Mouse (Mus musculus): ENCODE data around the gene Atp1b4. TPM values are rescaled to one million over a fixed set of nuclear protein-coding genes. Genes with fewer than 3 reads are reported as not detected.

Gene Atp1b4
- polyA plus RNA-seq, 1 experiment from 2014 or later = 10.3 TPM

Other genes starting within 250 kb of the Atp1b4 start
- gene Rhox10, start 249.7 kb upstream of the Atp1b4 start, polyA plus RNA-seq (2015; fragmentation: Nextera tagmentation; extraction: Ambion mirVana) = not detected in 2 replicates
- not detected in 2 replicates for gene Rhox11, start 231.0 kb upstream of the Atp1b4 start, polyA plus RNA-seq (2015; fragmentation: Nextera tagmentation; extraction: Ambion mirVana)
- not detected in 2 replicates for gene Rhox12, start 205.3 kb upstream of the Atp1b4 start, polyA plus RNA-seq (2015; fragmentation: Nextera tagmentation; extraction: Ambion mirVana)
- not detected in 2 replicates for gene Rhox13, start 195.0 kb upstream of the Atp1b4 start, polyA plus RNA-seq (2015; fragmentation: Nextera tagmentation; extraction: Ambion mirVana)
- gene Zbtb33, start 126.4 kb upstream of the Atp1b4 start, polyA plus RNA-seq (2015; fragmentation: Nextera tagmentation; extraction: Ambion mirVana) = 2.9 and 4.1 TPM in 2 replicates
- gene Tmem255a, start 63.7 kb upstream of the Atp1b4 start, polyA plus RNA-seq (2015; fragmentation: Nextera tagmentation; extraction: Ambion mirVana) = 33.7 and 35.2 TPM in 2 replicates
- gene Lamp2, start 140.3 kb downstream of the Atp1b4 start, polyA plus RNA-seq (2015; fragmentation: Nextera tagmentation; extraction: Ambion mirVana) = 153 TPM in 2 replicates

Measured in limb, embryonic 15.5 days (tissue).